ENCODE assay signal across 8 mouse cellular contexts in genomic region chr8:84197141-84197921, GRCm38 (mm10). TPM values are rescaled to one million over a fixed set of nuclear protein-coding genes. Genes with fewer than 3 reads are reported as not detected.
DNase-seq lines count a peak whose midpoint lies in the region; TF ChIP-seq lines count a peak whose summit lies in the region.

No protein-coding gene starts in this region.

- no peak for TF ChIP-seq CTCF in E14TG2a.4 (conservative IDR thresholded peaks at IDR 0.05; ENCODE audit: low read length)

- H3K4me3 ChIP-seq in E14TG2a.4 (replicated peaks; ENCODE audit: low read length) = peak overlapping the region; percentile 78
- peak overlapping the region; percentile 64 for H3K4me3 ChIP-seq in hindbrain, embryonic 10.5 days

- peak overlapping the region; percentile 93 for H3K27ac ChIP-seq in hindbrain, embryonic 10.5 days

- whole genome bisulfite sequencing in hindbrain, embryonic 10.5 days = 2% methylated on average over 43 of the region's 43 CpGs

- peaks cover 72% of the 10 kb centered on the region for H3K4me1 ChIP-seq in E14TG2a.4 (replicated peaks; ENCODE audit: low read depth, low read length)
- peaks cover 62% of the 10 kb centered on the region for H3K4me1 ChIP-seq in hindbrain, embryonic 10.5 days (replicated peaks)

- peak; percentile 64 for DNase-seq in adrenal gland, postnatal 4 days (ENCODE audit: low spot score in 2 of 2)
- peak; percentile 77 to 85 for DNase-seq in frontal cortex, postnatal 10 days (ENCODE audit: low spot score in 2 of 2)
- DNase-seq in hindbrain, embryonic 10.5 days (ENCODE audit: low spot score) = peak; percentile 96
- DNase-seq in layer of hippocampus, postnatal 14 days (ENCODE audit: low spot score in 2 of 2) = peak; percentile 77 to 87
- peak; percentile 93 for DNase-seq in lung, postnatal 25 days (ENCODE audit: low spot score)
- peak; percentile 89 for DNase-seq in ovary, postnatal 14 days (ENCODE audit: low spot score)
- peak; percentile 86 for DNase-seq in thymus, postnatal 4 days

- peaks cover 7% of the 10 kb centered on the region for H3K36me3 ChIP-seq in E14TG2a.4 (ENCODE audit: insufficient read depth, low read length)
- H3K36me3 ChIP-seq in hindbrain, embryonic 10.5 days = no peaks in the 10 kb centered on the region

- H3K27me3 ChIP-seq in E14TG2a.4 (ENCODE audit: insufficient read depth, low read length) = peaks cover 6% of the 10 kb centered on the region
- peaks cover 37% of the 10 kb centered on the region for H3K27me3 ChIP-seq in hindbrain, embryonic 10.5 days (ENCODE audit: insufficient read depth, poor library complexity, severe bottlenecking)

- H3K9me3 ChIP-seq in E14TG2a.4 (ENCODE audit: low read length) = no peaks in the 10 kb centered on the region
- H3K9me3 ChIP-seq in hindbrain, embryonic 10.5 days = no peaks in the 10 kb centered on the region

RNA-seq across cellular contexts. Expression of gene Nanos3, which starts 12.3 kb away (rescaled TPM):
- 1 to 10 TPM; 3.1 to 4.3 TPM for total RNA-seq in adrenal gland, postnatal 4 days (2021)
- 2.5 and 6.8 TPM in 2 replicates for polyA plus RNA-seq in hindbrain, embryonic 10.5 days (2016; fragmentation: Nextera tagmentation; extraction: Ambion mirVana)
- 1 to 10 TPM; 3.8 to 4.4 TPM for total RNA-seq in layer of hippocampus, postnatal 14 days (2021)

RNA-seq across cellular contexts. Expression of gene Zswim4, which starts 39.5 kb away (rescaled TPM):
- total RNA-seq in adrenal gland, postnatal 4 days (2021) = 10 to 100 TPM; 35.8 to 37.6 TPM
- polyA plus RNA-seq in hindbrain, embryonic 10.5 days (2016; fragmentation: Nextera tagmentation; extraction: Ambion mirVana) = 36.9 and 53.5 TPM in 2 replicates
- total RNA-seq in layer of hippocampus, postnatal 14 days (2021) = 10 to 100 TPM; 17.2 to 18.8 TPM

RNA-seq across cellular contexts. Expression of gene 4930432K21Rik, which starts 49.5 kb away (rescaled TPM):
- total RNA-seq in adrenal gland, postnatal 4 days (2021) = 1 to 10 TPM; 1.2 TPM
- polyA plus RNA-seq in hindbrain, embryonic 10.5 days (2016; fragmentation: Nextera tagmentation; extraction: Ambion mirVana) = 2.1 TPM in 2 replicates
- 1 to 10 TPM; 1.1 TPM for total RNA-seq in layer of hippocampus, postnatal 14 days (2021)

RNA-seq across cellular contexts. Expression of gene Cc2d1a, which starts 49.6 kb away (rescaled TPM):
- total RNA-seq in adrenal gland, postnatal 4 days (2021) = 10 to 100 TPM; 30.6 to 31.7 TPM
- 18.2 and 19.0 TPM in 2 replicates for polyA plus RNA-seq in hindbrain, embryonic 10.5 days (2016; fragmentation: Nextera tagmentation; extraction: Ambion mirVana)
- total RNA-seq in layer of hippocampus, postnatal 14 days (2021) = 10 to 100 TPM; 46.9 to 53.9 TPM

RNA-seq across cellular contexts. Expression of gene D8Ertd738e, which starts 52.2 kb away (rescaled TPM):
- 100 to 1,000 TPM; 184 to 189 TPM for total RNA-seq in adrenal gland, postnatal 4 days (2021)
- 386 TPM in 2 replicates for polyA plus RNA-seq in hindbrain, embryonic 10.5 days (2016; fragmentation: Nextera tagmentation; extraction: Ambion mirVana)
- total RNA-seq in layer of hippocampus, postnatal 14 days (2021) = 100 to 1,000 TPM; 147 to 156 TPM

Comparison
In these comparisons a context has a peak if more than half of its experiments do, and no peak if none do; other contexts are left out.
1. Peak in every context shown above with its lines: DNase-seq, H3K4me3 ChIP-seq and H3K27ac ChIP-seq.